Mouse (Mus musculus): Measurements from ENCODE around the gene Fam89a. TPM values are rescaled to one million over a fixed set of nuclear protein-coding genes. Genes with fewer than 3 reads are reported as not detected.
A peak's percentile ranks its signal among the peaks of the same experiment; 100 is the strongest.

Gene Fam89a
- polyA plus RNA-seq, 1 experiment from 2014 or later, result 6.4 TPM

- Histone ChIP-seq H3K9ac (replicated peaks; ENCODE audit: low read depth, low read length) (no peak overlapping the region), H3K4me2 (replicated peaks; ENCODE audit: low read depth, low read length) (no peak overlapping the region), H3K4me1 (ENCODE audit: control insufficient read depth, insufficient read depth, low read length) (peaks cover 9% of the 10 kb centered on the region; the same call in 1 of the 2 replicates), H3K4me3 (ENCODE audit: low read depth, low read length) (no peak overlapping the region), H3K27ac (ENCODE audit: low read length) (no peak overlapping the region), H3K36me3 (ENCODE audit: control insufficient read depth, insufficient read depth, low read length) (no peaks in the 10 kb centered on the region), H3K9me3 (ENCODE audit: control insufficient read depth, low read depth, low read length) (no peaks in the 10 kb centered on the region), H3K27me3 (ENCODE audit: control insufficient read depth, insufficient read depth, low read length) (0 out of 2 replicates have a peak, but pooled peaks cover 3% of the 10 kb centered on the region)
- no peak for ATAC-seq (ENCODE audit: insufficient number of reproducible peaks, insufficient read depth, low FRiP score, low read depth)
- 58% methylated on average over 13 of the region's 13 CpGs for WGBS
Measured at GRCm38 (mm10) chr8:124746661-124747060, 5.0 kb downstream of the Fam89a start.

- Histone ChIP-seq H3K27me3 (ENCODE audit: control insufficient read depth, insufficient read depth, low read length) (no peaks in the 10 kb centered on the region), H3K4me2 (replicated peaks; ENCODE audit: low read depth, low read length) (no peak overlapping the region), H3K4me1 (ENCODE audit: control insufficient read depth, insufficient read depth, low read length) (no peaks in the 10 kb centered on the region), H3K27ac (ENCODE audit: low read length) (no peak overlapping the region), H3K36me3 (ENCODE audit: control insufficient read depth, insufficient read depth, low read length) (peaks cover 14% of the 10 kb centered on the region), H3K9ac (replicated peaks; ENCODE audit: low read depth, low read length) (no peak overlapping the region), H3K4me3 (ENCODE audit: low read depth, low read length) (no peak overlapping the region), H3K9me3 (ENCODE audit: control insufficient read depth, low read depth, low read length) (no peaks in the 10 kb centered on the region)
- 65% methylated on average over 1 of the region's 1 CpGs for WGBS
- no peak for ATAC-seq (ENCODE audit: insufficient number of reproducible peaks, insufficient read depth, low FRiP score, low read depth)
Measured at GRCm38 (mm10) chr8:124739268-124739667, 12.4 kb downstream of the Fam89a start.

- Histone ChIP-seq H3K4me2 (replicated peaks; ENCODE audit: low read depth, low read length) (no peak overlapping the region), H3K27ac (ENCODE audit: low read length) (no peak overlapping the region), H3K4me3 (ENCODE audit: low read depth, low read length) (no peak overlapping the region), H3K27me3 (ENCODE audit: control insufficient read depth, insufficient read depth, low read length) (no peaks in the 10 kb centered on the region), H3K4me1 (ENCODE audit: control insufficient read depth, insufficient read depth, low read length) (no peaks in the 10 kb centered on the region), H3K9me3 (ENCODE audit: control insufficient read depth, low read depth, low read length) (no peaks in the 10 kb centered on the region), H3K9ac (replicated peaks; ENCODE audit: low read depth, low read length) (no peak overlapping the region), H3K36me3 (ENCODE audit: control insufficient read depth, insufficient read depth, low read length) (peaks cover 41% of the 10 kb centered on the region)
- ATAC-seq (ENCODE audit: insufficient number of reproducible peaks, insufficient read depth, low FRiP score, low read depth), result no peak
- 60% methylated on average over 3 of the region's 3 CpGs for WGBS
Measured at GRCm38 (mm10) chr8:124735371-124735911, 16.2 kb downstream of the Fam89a start.

- Histone ChIP-seq H3K27ac (ENCODE audit: low read length) (no peak overlapping the region), H3K9ac (replicated peaks; ENCODE audit: low read depth, low read length) (no peak overlapping the region), H3K9me3 (ENCODE audit: control insufficient read depth, low read depth, low read length) (no peaks in the 10 kb centered on the region), H3K27me3 (ENCODE audit: control insufficient read depth, insufficient read depth, low read length) (no peaks in the 10 kb centered on the region), H3K4me3 (ENCODE audit: low read depth, low read length) (no peak overlapping the region), H3K4me1 (ENCODE audit: control insufficient read depth, insufficient read depth, low read length) (no peaks in the 10 kb centered on the region), H3K36me3 (ENCODE audit: control insufficient read depth, insufficient read depth, low read length) (peaks cover 49% of the 10 kb centered on the region), H3K4me2 (replicated peaks; ENCODE audit: low read depth, low read length) (no peak overlapping the region)
- WGBS, result 87% methylated on average over 8 of the region's 8 CpGs
- no peak for ATAC-seq (ENCODE audit: insufficient number of reproducible peaks, insufficient read depth, low FRiP score, low read depth)
Measured at GRCm38 (mm10) chr8:124732828-124733227, 18.8 kb downstream of the Fam89a start.

GRCm38 (mm10) chr8:124724301-124724700 lies 27.3 kb downstream of the Fam89a start:
- Histone ChIP-seq H3K4me1 (ENCODE audit: control insufficient read depth, insufficient read depth, low read length) (peaks cover 13% of the 10 kb centered on the region), H3K27ac (ENCODE audit: low read length) (no peak overlapping the region), H3K9ac (replicated peaks; ENCODE audit: low read depth, low read length) (no peak overlapping the region), H3K4me2 (replicated peaks; ENCODE audit: low read depth, low read length) (no peak overlapping the region), H3K9me3 (ENCODE audit: control insufficient read depth, low read depth, low read length) (no peaks in the 10 kb centered on the region), H3K36me3 (ENCODE audit: control insufficient read depth, insufficient read depth, low read length) (peaks cover 3% of the 10 kb centered on the region; the same call in 1 of the 2 replicates), H3K27me3 (ENCODE audit: control insufficient read depth, insufficient read depth, low read length) (no peaks in the 10 kb centered on the region), H3K4me3 (ENCODE audit: low read depth, low read length) (no peak overlapping the region)
- no peak for ATAC-seq (ENCODE audit: insufficient number of reproducible peaks, insufficient read depth, low FRiP score, low read depth)
- 95% methylated on average over 7 of the region's 7 CpGs for WGBS

GRCm38 (mm10) chr8:124721862-124722515 lies 29.6 kb downstream of the Fam89a start, which contains the start of the genes Ttc13 and Arv1:
Gene Ttc13 (minus strand): TSS chr8:124721983.
Gene Arv1 (plus strand): TSS chr8:124722139.
- Histone ChIP-seq H3K36me3 (ENCODE audit: control insufficient read depth, insufficient read depth, low read length) (peaks cover 3% of the 10 kb centered on the region; the same call in 1 of the 2 replicates), H3K27ac (ENCODE audit: low read length) (peak within 1 kb of the TSS; percentile 35; the same call in 1 of the 2 replicates), H3K9ac (replicated peaks; ENCODE audit: low read depth, low read length) (peak within 1 kb of the TSS; percentile 61), H3K4me1 (ENCODE audit: control insufficient read depth, insufficient read depth, low read length) (peaks cover 13% of the 10 kb centered on the region), H3K4me2 (replicated peaks; ENCODE audit: low read depth, low read length) (peak within 1 kb of the TSS; percentile 93), H3K9me3 (ENCODE audit: control insufficient read depth, low read depth, low read length) (no peaks in the 10 kb centered on the region), H3K27me3 (ENCODE audit: control insufficient read depth, insufficient read depth, low read length) (no peaks in the 10 kb centered on the region), H3K4me3 (ENCODE audit: low read depth, low read length) (peak within 1 kb of the TSS; percentile 93)
- WGBS, result under 1% methylated on average over 59 of the region's 59 CpGs
- peak; percentile 100 for ATAC-seq (ENCODE audit: insufficient number of reproducible peaks, insufficient read depth, low FRiP score, low read depth)

- H3K9ac ChIP-seq (replicated peaks; ENCODE audit: low read depth, low read length), result peak overlapping the region; percentile 61
- ATAC-seq (ENCODE audit: insufficient number of reproducible peaks, insufficient read depth, low FRiP score, low read depth), result peak; percentile 60; the same call in 1 of the 2 replicates
- H3K9me3 ChIP-seq (ENCODE audit: control insufficient read depth, low read depth, low read length), result no peaks in the 10 kb centered on the region
- 2% methylated on average over 31 of the region's 31 CpGs for WGBS
- H3K4me2 ChIP-seq (replicated peaks; ENCODE audit: low read depth, low read length), result peak overlapping the region; percentile 93
- H3K27ac ChIP-seq (ENCODE audit: low read length), result no peak overlapping the region
- H3K36me3 ChIP-seq (ENCODE audit: control insufficient read depth, insufficient read depth, low read length), result 0 out of 2 replicates have a peak, but pooled peaks cover 2% of the 10 kb centered on the region
- H3K4me3 ChIP-seq (ENCODE audit: low read depth, low read length), result peak overlapping the region; percentile 93
- peaks cover 13% of the 10 kb centered on the region for H3K4me1 ChIP-seq (ENCODE audit: control insufficient read depth, insufficient read depth, low read length)
- H3K27me3 ChIP-seq (ENCODE audit: control insufficient read depth, insufficient read depth, low read length), result no peaks in the 10 kb centered on the region
Measured at GRCm38 (mm10) chr8:124720938-124721861, 30.4 kb downstream of the Fam89a start.

- Histone ChIP-seq H3K27me3 (ENCODE audit: control insufficient read depth, insufficient read depth, low read length) (no peaks in the 10 kb centered on the region), H3K4me3 (ENCODE audit: low read depth, low read length) (no peak overlapping the region), H3K4me2 (replicated peaks; ENCODE audit: low read depth, low read length) (no peak overlapping the region), H3K4me1 (ENCODE audit: control insufficient read depth, insufficient read depth, low read length) (peaks cover 13% of the 10 kb centered on the region), H3K36me3 (ENCODE audit: control insufficient read depth, insufficient read depth, low read length) (no peaks in the 10 kb centered on the region), H3K27ac (ENCODE audit: low read length) (no peak overlapping the region), H3K9me3 (ENCODE audit: control insufficient read depth, low read depth, low read length) (no peaks in the 10 kb centered on the region), H3K9ac (replicated peaks; ENCODE audit: low read depth, low read length) (no peak overlapping the region)
- ATAC-seq (ENCODE audit: insufficient number of reproducible peaks, insufficient read depth, low FRiP score, low read depth), result no peak
- 81% methylated on average over 7 of the region's 7 CpGs for WGBS
Measured at GRCm38 (mm10) chr8:124720133-124720532, 31.5 kb downstream of the Fam89a start.

All from stomach, embryonic 14.5 days (tissue).